8 mouse cellular contexts compared by ENCODE assay signal in the genomic region with DNA sequence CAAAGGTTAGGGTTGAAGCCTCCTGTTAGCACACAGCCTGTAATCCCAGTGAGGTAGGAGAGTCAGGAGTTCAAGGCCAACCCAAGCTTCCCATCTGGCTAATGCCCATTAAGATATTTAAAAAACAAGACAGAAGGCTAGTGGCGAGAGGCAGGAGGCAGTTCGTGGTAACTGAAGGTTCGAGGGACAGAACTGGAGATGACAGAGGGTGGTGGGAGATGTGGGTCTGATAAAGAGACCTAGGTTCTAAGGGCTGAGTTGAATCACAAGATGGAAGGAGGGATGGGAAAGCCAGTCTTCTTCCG. TPM values are rescaled to one million over a fixed set of nuclear protein-coding genes. Genes with fewer than 3 reads are reported as not detected.
DNase-seq lines count a peak whose midpoint lies in the region; ATAC-seq and TF ChIP-seq lines count a peak whose summit lies in the region.

TSS of gene Doc2a (plus strand) at position 301 of the 305 bp plus-strand sequence.

- WGBS in heart, embryonic 13.5 days, result 27% methylated on average over 4 of the region's 4 CpGs
- WGBS in hindbrain, embryonic 12.5 days, result 20% methylated on average over 4 of the region's 4 CpGs
- WGBS in liver, embryonic 13.5 days (ENCODE audit: insufficient replicate concordance), result 32% methylated on average over 4 of the region's 4 CpGs

- TF ChIP-seq CTCF in ES-Bruce4 (IDR thresholded peaks at IDR 0.05; ENCODE audit: low read depth, low read length), result no peak

- H3K4me2 ChIP-seq in heart, embryonic 13.5 days, result peak within 1 kb of the TSS; percentile 92
- peak within 1 kb of the TSS; percentile 100 for H3K4me2 ChIP-seq in hindbrain, embryonic 12.5 days (replicated peaks)
- H3K4me2 ChIP-seq in liver, embryonic 13.5 days, result peak within 1 kb of the TSS; percentile 67

- H3K9ac ChIP-seq in heart, embryonic 13.5 days, result peak within 1 kb of the TSS; percentile 80
- H3K9ac ChIP-seq in ES-Bruce4 (ENCODE audit: low read depth, poor library complexity, severe bottlenecking), result peak within 1 kb of the TSS; percentile 79
- peak within 1 kb of the TSS; percentile 78 for H3K9ac ChIP-seq in hindbrain, embryonic 12.5 days
- peak within 1 kb of the TSS; percentile 43; the same call in 1 of the 2 replicates for H3K9ac ChIP-seq in liver, embryonic 13.5 days

- H3K9me3 ChIP-seq in heart, embryonic 13.5 days, result no peaks in the 10 kb centered on the region
- H3K9me3 ChIP-seq in ES-Bruce4 (replicated peaks; ENCODE audit: control insufficient read depth, insufficient read depth, low read length, poor library complexity, severe bottlenecking), result no peaks in the 10 kb centered on the region
- no peaks in the 10 kb centered on the region for H3K9me3 ChIP-seq in hindbrain, embryonic 12.5 days (replicated peaks)
- no peaks in the 10 kb centered on the region for H3K9me3 ChIP-seq in liver, embryonic 13.5 days (replicated peaks)

- H3K27ac ChIP-seq in heart, embryonic 13.5 days (replicated peaks), result no peak within 1 kb of the TSS
- no peak within 1 kb of the TSS for H3K27ac ChIP-seq in ES-Bruce4 (ENCODE audit: insufficient read depth, low read length)
- no peak within 1 kb of the TSS for H3K27ac ChIP-seq in hindbrain, embryonic 12.5 days
- no peak within 1 kb of the TSS for H3K27ac ChIP-seq in liver, embryonic 13.5 days

- peak within 1 kb of the TSS; percentile 61 for H3K4me3 ChIP-seq in heart, embryonic 13.5 days
- H3K4me3 ChIP-seq in ES-Bruce4 (ENCODE audit: low read depth, low read length), result peak within 1 kb of the TSS; percentile 87
- H3K4me3 ChIP-seq in hindbrain, embryonic 12.5 days, result peak within 1 kb of the TSS; percentile 59
- peak within 1 kb of the TSS; percentile 53 for H3K4me3 ChIP-seq in liver, embryonic 13.5 days (replicated peaks)

- H3K36me3 ChIP-seq in heart, embryonic 13.5 days, result peaks cover 6% of the 10 kb centered on the region
- H3K36me3 ChIP-seq in ES-Bruce4 (ENCODE audit: control insufficient read depth, insufficient read depth, low read length, poor library complexity, severe bottlenecking), result peaks cover 3% of the 10 kb centered on the region; the same call in 1 of the 2 replicates
- peaks cover 6% of the 10 kb centered on the region for H3K36me3 ChIP-seq in hindbrain, embryonic 12.5 days
- peaks cover 6% of the 10 kb centered on the region for H3K36me3 ChIP-seq in liver, embryonic 13.5 days

- H3K4me1 ChIP-seq in heart, embryonic 13.5 days, result peaks cover 28% of the 10 kb centered on the region
- no peaks in the 10 kb centered on the region for H3K4me1 ChIP-seq in ES-Bruce4 (ENCODE audit: control insufficient read depth, insufficient read depth, low read length)
- H3K4me1 ChIP-seq in hindbrain, embryonic 12.5 days, result peaks cover 23% of the 10 kb centered on the region
- H3K4me1 ChIP-seq in liver, embryonic 13.5 days (replicated peaks), result peaks cover 15% of the 10 kb centered on the region

- TF ChIP-seq EP300 in ES-Bruce4 (IDR thresholded peaks at IDR 0.05; ENCODE audit: insufficient read depth, low read depth, low read length), result no peak

- no peak for ATAC-seq in heart, embryonic 13.5 days (ENCODE audit: extremely low read depth, insufficient number of reproducible peaks, low FRiP score, low TSS enrichment)
- no peak for ATAC-seq in hindbrain, embryonic 12.5 days (ENCODE audit: low FRiP score)
- ATAC-seq in liver, embryonic 13.5 days (ENCODE audit: low read depth), result no peak
- ATAC-seq in megakaryocyte-erythroid progenitor cell, adult 5-6 weeks (replicated peaks; ENCODE audit: low FRiP score, low TSS enrichment, poor library complexity, severe bottlenecking), result no peak

- intact Hi-C loops in heart, postnatal 14 days (cut with DNase I), result no loop called here

- peaks cover 66% of the 10 kb centered on the region for H3K27me3 ChIP-seq in heart, embryonic 13.5 days (replicated peaks)
- 0 out of 2 replicates have a peak, but pooled peaks cover 2% of the 10 kb centered on the region for H3K27me3 ChIP-seq in ES-Bruce4 (ENCODE audit: control insufficient read depth, insufficient read depth, low read length, poor library complexity, severe bottlenecking)
- peaks cover 44% of the 10 kb centered on the region for H3K27me3 ChIP-seq in hindbrain, embryonic 12.5 days
- peaks cover 74% of the 10 kb centered on the region for H3K27me3 ChIP-seq in liver, embryonic 13.5 days

- DNase-seq in heart, postnatal 14 days, result no peak
- DNase-seq in liver, embryonic 13.5 days, result no peak
- DNase-seq in urinary bladder, postnatal 25 days (ENCODE audit: low spot score), result no peak
- no peak for DNase-seq in urinary bladder, adult 18-20 months (ENCODE audit: low spot score in 2 of 2)

- TF ChIP-seq POLR2A in ES-Bruce4 (IDR thresholded peaks at IDR 0.05; ENCODE audit: insufficient read depth, low read length), result no peak

RNA-seq across cellular contexts. Expression of gene Doc2a, which starts in this region (rescaled TPM):
- 0.15 and 0.17 TPM in 2 replicates for polyA plus RNA-seq in heart, embryonic 13.5 days (2015; fragmentation: Nextera tagmentation; extraction: Ambion mirVana)
- not detected for total RNA-seq in heart, postnatal 14 days (2021)
- polyA plus RNA-seq in ES-Bruce4 (2011; ENCODE audit: insufficient read depth, insufficient read length, low read depth, missing spikeins), result 3.2 and 3.3 TPM in 2 replicates
- polyA plus RNA-seq in hindbrain, embryonic 12.5 days (2016; fragmentation: Nextera tagmentation; extraction: Ambion mirVana), result 4.3 and 4.4 TPM in 2 replicates
- 0.12 and 0.29 TPM in 2 replicates for polyA plus RNA-seq in liver, embryonic 13.5 days (2015; fragmentation: Nextera tagmentation; extraction: Ambion mirVana)
- total RNA-seq in megakaryocyte-erythroid progenitor cell, adult 5-6 weeks (2014; fragmentation: Nextera tagmentation), result not detected in 2 replicates
- total RNA-seq in megakaryocyte-erythroid progenitor cell, adult 5-6 weeks (2017), result not detected in 2 replicates
